Mouse (Mus musculus) CH12F3 (cell line): Measurements from ENCODE around the gene Enthd1.

Experiments
- in situ Hi-C: fragments of 300-500 bp; cut with MboI; formaldehyde crosslinking; loops from 2 replicates; pipeline ENCODE4 v1.14.3; 2020; ENCODE audit warnings: low sequenced_read_pairs

Gene Enthd1

GRCm38 (mm10) chr15:80574211-80575040 is 9.5 kb upstream of the Enthd1 start:
- in situ Hi-C loops = no loop called here

- in situ Hi-C loops = no loop called here
Observed at GRCm38 (mm10) chr15:80572811-80573520, 8.0 kb upstream of the Enthd1 start.

- in situ Hi-C loops = no loop called here
Observed at GRCm38 (mm10) chr15:80572291-80572690, 7.3 kb upstream of the Enthd1 start, which contains the start of gene Grap2. Gene Grap2 (plus strand): TSS chr15:80572594.

- in situ Hi-C loops = no loop called here
Observed at GRCm38 (mm10) chr15:80571611-80572010, 6.7 kb upstream of the Enthd1 start.

GRCm38 (mm10) chr15:80570226-80570625 is 5.3 kb upstream of the Enthd1 start:
- in situ Hi-C loops = no loop called here

GRCm38 (mm10) chr15:80569205-80569604 is 4.2 kb upstream of the Enthd1 start:
- in situ Hi-C loops = no loop called here

- in situ Hi-C loops = no loop called here
Observed at GRCm38 (mm10) chr15:80567731-80568130, 2.8 kb upstream of the Enthd1 start.

GRCm38 (mm10) chr15:80567139-80567538 is 2.2 kb upstream of the Enthd1 start:
- in situ Hi-C loops = no loop called here

- in situ Hi-C loops = no loop called here
Observed at GRCm38 (mm10) chr15:80566696-80567095, 1.7 kb upstream of the Enthd1 start.

- in situ Hi-C loops = no loop called here
Observed at GRCm38 (mm10) chr15:80563634-80564208, 1.2 kb downstream of the Enthd1 start.

GRCm38 (mm10) chr15:80562446-80562845 is 2.5 kb downstream of the Enthd1 start:
- in situ Hi-C loops = no loop called here

GRCm38 (mm10) chr15:80560646-80561580 is 4.0 kb downstream of the Enthd1 start:
- in situ Hi-C loops = no loop called here

GRCm38 (mm10) chr15:80559978-80560377 is 5.0 kb downstream of the Enthd1 start:
- in situ Hi-C loops = no loop called here

GRCm38 (mm10) chr15:80559534-80559933 is 5.4 kb downstream of the Enthd1 start:
- in situ Hi-C loops = no loop called here

GRCm38 (mm10) chr15:80557745-80558144 is 7.2 kb downstream of the Enthd1 start:
- in situ Hi-C loops = no loop called here

GRCm38 (mm10) chr15:80556021-80556420 is 8.9 kb downstream of the Enthd1 start:
- in situ Hi-C loops = no loop called here

GRCm38 (mm10) chr15:80554860-80555822 is 9.8 kb downstream of the Enthd1 start:
- in situ Hi-C loops = no loop called here

- in situ Hi-C loops = no loop called here
Observed at GRCm38 (mm10) chr15:80545430-80545829, 19.5 kb downstream of the Enthd1 start.

GRCm38 (mm10) chr15:80544115-80544514 is 20.8 kb downstream of the Enthd1 start:
- in situ Hi-C loops = no loop called here
